Mouse (Mus musculus) spleen, adult 2 months (tissue): ENCODE results near the gene Cdh23.

Experiments
- CTCF ChIP-seq: fragments of 200-500 bp; IDR thresholded peaks from 2 replicates; pipeline ENCODE4 v1.5.1; 2011; ENCODE audit warnings: mild to moderate bottlenecking, inconsistent platforms; ENCODE audit not compliant: insufficient read depth, insufficient read length, insufficient replicate concordance; ENCODE audit errors: extremely low read depth
- POLR2A ChIP-seq: fragments of 200-500 bp; IDR thresholded peaks from 2 replicates; pipeline ENCODE4 v1.6.1; 2011; ENCODE audit warnings: low read depth, low read length, inconsistent platforms

DNA sequence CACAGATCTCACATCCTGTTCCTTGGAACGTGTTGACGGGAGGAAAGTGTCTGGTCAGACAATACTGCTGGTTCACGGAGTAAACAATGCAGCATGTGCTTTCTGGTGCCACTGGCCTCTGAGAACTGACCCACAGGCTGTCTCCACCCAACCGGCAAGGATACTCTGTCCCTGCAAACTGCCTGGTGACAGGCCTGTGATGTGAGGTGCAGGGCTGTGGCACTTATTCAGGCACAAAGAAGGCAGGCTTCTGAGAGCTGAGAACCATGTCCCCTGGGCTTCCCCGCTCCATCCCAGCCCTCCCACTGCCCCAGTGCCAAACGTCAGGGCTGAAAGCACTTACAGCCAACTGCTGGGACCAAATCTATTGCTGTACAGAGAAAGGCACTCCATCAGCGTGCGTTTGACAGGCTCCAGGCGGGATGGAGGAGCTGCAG, 137.8 kb downstream of the Cdh23 start:
- TF ChIP-seq CTCF (no peak), POLR2A (no peak)
